Mouse (Mus musculus) brain, adult 2 months (tissue): ENCODE measurements at regions not wholly inside any gene's neighbourhood (a gene's known extent, or its start where the extent isn't known, plus 50 kb on each side); places are given as distances from the start of the nearest gene placed in this dataset.

Experiments
- DNase-seq: peaks from one replicate; pipeline ENCODE4 v3.0.0; 2011; ENCODE audit warnings: low read depth, low spot score

DNA sequence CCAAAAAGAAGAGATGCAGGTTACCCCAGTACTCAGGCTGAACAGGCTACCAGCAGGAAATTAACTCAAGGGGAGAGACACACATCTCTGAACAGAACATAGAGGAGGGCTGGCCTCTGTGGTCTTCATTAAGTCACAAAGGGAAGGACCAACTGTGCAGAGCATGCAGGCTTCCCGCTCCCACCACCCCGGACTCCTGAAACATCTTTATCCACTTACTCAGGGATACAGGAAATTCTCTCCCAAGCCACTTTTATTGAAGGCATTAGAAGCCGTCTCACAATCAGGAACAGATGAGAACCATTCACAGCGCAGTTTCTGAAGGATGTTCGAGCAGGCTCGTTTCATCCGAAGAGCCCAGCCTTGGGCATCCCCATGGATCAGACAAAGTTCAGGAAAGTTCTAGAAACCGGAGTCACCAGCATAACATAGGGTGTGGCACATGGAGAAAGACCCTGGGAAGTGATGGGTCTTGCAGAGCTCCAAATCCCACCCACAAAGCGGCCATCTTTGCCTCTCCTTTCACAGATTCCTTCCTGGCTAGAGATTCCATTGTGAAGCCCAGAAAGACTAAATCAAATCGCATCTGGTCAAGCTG is 55.9 kb upstream of the Zbtb40 start:
- no peak for DNase-seq

DNA sequence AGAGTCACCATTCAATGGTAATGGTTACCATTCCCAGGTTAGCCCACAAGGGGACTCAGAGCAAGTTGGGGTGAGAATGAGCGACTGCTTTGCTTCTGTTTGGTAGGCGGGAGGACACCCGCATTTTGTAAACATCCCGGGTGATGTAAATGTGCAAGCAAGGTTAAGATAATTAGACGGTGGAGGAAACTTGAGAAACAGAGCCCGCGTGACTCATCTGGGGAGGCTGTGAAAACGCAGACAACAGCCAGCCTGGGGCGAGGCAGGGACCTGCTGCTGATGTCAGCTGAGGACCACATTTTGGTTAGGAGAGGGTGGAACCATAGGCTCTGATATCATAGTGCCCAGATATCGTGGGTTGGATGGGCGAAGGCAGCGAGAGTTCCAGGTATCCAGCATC is 52.6 kb upstream of the Zbtb40 start:
- DNase-seq, result peak; percentile 56

- no peak for DNase-seq
Measured at GRCm38 (mm10) chr4:137100756-137101155, 52.2 kb upstream of the Zbtb40 start.
